Mouse (Mus musculus): ENCODE measurements around the gene Mbnl2. TPM values are rescaled to one million over a fixed set of nuclear protein-coding genes. Genes with fewer than 3 reads are reported as not detected.

Mbnl2 gene
- polyA plus RNA-seq, 1 experiment = 18.9 TPM

DNA sequence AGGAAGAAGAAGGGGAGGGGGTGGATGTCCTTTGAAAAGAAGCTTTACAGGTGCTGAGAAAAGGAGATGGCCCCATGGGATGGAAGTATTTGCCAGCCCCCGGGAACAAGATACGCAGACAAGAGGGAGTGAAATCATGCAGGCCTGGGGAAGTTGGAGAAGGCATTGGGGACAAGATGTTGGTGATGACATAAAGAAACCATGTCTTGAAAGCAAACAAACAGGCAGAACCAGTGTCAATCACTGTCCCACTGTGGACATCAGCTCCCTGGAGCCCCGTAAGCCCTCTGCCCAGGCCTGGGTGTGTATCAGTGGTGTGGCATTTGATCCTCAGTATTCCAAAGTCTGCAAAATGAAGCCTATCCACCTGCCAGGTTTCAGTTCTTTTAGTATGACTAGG, 63.2 kb downstream of the Mbnl2 start:
- Histone ChIP-seq H3K27ac (ENCODE audit: insufficient read depth, low read length) (no peak overlapping the region), H3K36me3 (ENCODE audit: control insufficient read depth, insufficient read depth, low read length) (no peaks in the 10 kb centered on the region)
- 91% methylated on average over 3 of the region's 3 CpGs for WGBS

DNA sequence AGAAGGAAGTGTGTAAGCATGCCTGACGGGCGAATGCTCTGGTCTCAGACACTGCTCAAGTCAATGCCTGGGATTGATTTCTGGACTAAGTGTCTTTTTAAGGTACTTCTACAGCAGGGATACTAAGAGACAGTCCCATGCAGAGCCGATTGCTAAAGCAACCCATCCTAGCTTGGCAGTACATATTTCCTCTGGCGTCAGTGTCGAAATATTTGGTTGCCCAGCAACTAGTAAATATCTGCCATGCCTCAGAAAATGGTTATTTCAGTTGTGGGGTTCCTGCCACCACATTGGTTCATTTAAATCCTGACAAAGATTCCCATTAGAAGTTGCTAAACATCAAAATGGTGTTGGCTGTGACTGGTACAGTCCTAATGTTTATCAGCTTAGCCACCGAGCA, 66.4 kb downstream of the Mbnl2 start:
- no peak for DNase-seq (ENCODE audit: low read depth in 1 of 2, low spot score in 2 of 2)
- Histone ChIP-seq H3K4me3 (ENCODE audit: extremely low read depth, insufficient read depth, insufficient read length) (no peak overlapping the region), H3K4me1 (ENCODE audit: control insufficient read depth, insufficient read depth, insufficient read length) (peaks cover 3% of the 10 kb centered on the region; the same call in 1 of the 2 replicates), H3K27me3 (ENCODE audit: control insufficient read depth, insufficient read depth, low read length) (no peaks in the 10 kb centered on the region), H3K36me3 (ENCODE audit: control insufficient read depth, insufficient read depth, low read length) (no peaks in the 10 kb centered on the region), H3K27ac (ENCODE audit: insufficient read depth, low read length) (no peak overlapping the region)
- TF ChIP-seq POLR2A (IDR thresholded peaks at IDR 0.05; ENCODE audit: low read depth, low read length) = no peak
- TF ChIP-seq CTCF (IDR thresholded peaks at IDR 0.05; ENCODE audit: extremely low read depth, insufficient read depth, insufficient read length, insufficient replicate concordance) = no peak
- 76% methylated on average over 6 of the region's 6 CpGs for WGBS

More for the DNA sequence above, 63.2 kb downstream of the Mbnl2 start:
- Histone ChIP-seq H3K27me3 (ENCODE audit: control insufficient read depth, insufficient read depth, low read length) (no peaks in the 10 kb centered on the region), H3K4me1 (ENCODE audit: control insufficient read depth, insufficient read depth, insufficient read length) (peaks cover 14% of the 10 kb centered on the region; the same call in 1 of the 2 replicates), H3K4me3 (ENCODE audit: extremely low read depth, insufficient read depth, insufficient read length) (no peak overlapping the region)
- no peak for TF ChIP-seq POLR2A (IDR thresholded peaks at IDR 0.05; ENCODE audit: low read depth, low read length)
- no peak for TF ChIP-seq CTCF (IDR thresholded peaks at IDR 0.05; ENCODE audit: extremely low read depth, insufficient read depth, insufficient read length, insufficient replicate concordance)
- DNase-seq (ENCODE audit: low read depth in 1 of 2, low spot score in 2 of 2) = no peak

DNA sequence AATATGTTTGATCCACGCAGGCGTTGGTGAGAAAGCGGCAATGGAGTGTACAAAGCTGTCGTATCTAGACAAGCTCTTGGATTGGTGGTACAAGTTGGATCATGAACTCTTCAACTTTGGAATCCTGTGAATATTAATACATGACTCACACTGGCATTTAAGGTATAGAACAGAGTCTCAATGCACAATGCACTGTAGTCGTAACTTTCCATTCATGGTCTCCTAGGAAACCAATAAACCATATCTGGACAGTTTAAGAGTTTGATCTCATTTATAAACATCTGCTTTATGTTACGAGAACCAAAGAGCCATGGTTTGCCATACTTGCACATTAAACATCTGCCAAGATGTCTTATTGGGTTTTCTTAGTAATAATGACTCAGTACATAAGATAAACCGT, 66.9 kb downstream of the Mbnl2 start:
- WGBS = 92% methylated on average over 7 of the region's 7 CpGs
- DNase-seq (ENCODE audit: low read depth in 1 of 2, low spot score in 2 of 2) = no peak
- no peaks in the 10 kb centered on the region for H3K36me3 ChIP-seq (ENCODE audit: control insufficient read depth, insufficient read depth, low read length)
- H3K27ac ChIP-seq (ENCODE audit: insufficient read depth, low read length) = no peak overlapping the region
- H3K4me3 ChIP-seq (ENCODE audit: extremely low read depth, insufficient read depth, insufficient read length) = no peak overlapping the region
- no peaks in the 10 kb centered on the region for H3K27me3 ChIP-seq (ENCODE audit: control insufficient read depth, insufficient read depth, low read length)
- H3K4me1 ChIP-seq (ENCODE audit: control insufficient read depth, insufficient read depth, insufficient read length) = peaks cover 3% of the 10 kb centered on the region; the same call in 1 of the 2 replicates
- TF ChIP-seq CTCF (IDR thresholded peaks at IDR 0.05; ENCODE audit: extremely low read depth, insufficient read depth, insufficient read length, insufficient replicate concordance) = no peak
- no peak for TF ChIP-seq POLR2A (IDR thresholded peaks at IDR 0.05; ENCODE audit: low read depth, low read length)

GRCm38 (mm10) chr14:120344641-120345040, 69.2 kb downstream of the Mbnl2 start:
- H3K4me1 ChIP-seq (ENCODE audit: control insufficient read depth, insufficient read depth, insufficient read length) = peaks cover 4% of the 10 kb centered on the region; the same call in 1 of the 2 replicates
- H3K27ac ChIP-seq (ENCODE audit: insufficient read depth, low read length) = no peak overlapping the region
- TF ChIP-seq POLR2A (IDR thresholded peaks at IDR 0.05; ENCODE audit: low read depth, low read length) (no peak), CTCF (IDR thresholded peaks at IDR 0.05; ENCODE audit: extremely low read depth, insufficient read depth, insufficient read length, insufficient replicate concordance) (no peak)
- DNase-seq (ENCODE audit: low read depth in 1 of 2, low spot score in 2 of 2) = no peak
- H3K27me3 ChIP-seq (ENCODE audit: control insufficient read depth, insufficient read depth, low read length) = no peaks in the 10 kb centered on the region
- H3K4me3 ChIP-seq (ENCODE audit: extremely low read depth, insufficient read depth, insufficient read length) = no peak overlapping the region
- H3K36me3 ChIP-seq (ENCODE audit: control insufficient read depth, insufficient read depth, low read length) = no peaks in the 10 kb centered on the region
- 66% methylated on average over 4 of the region's 4 CpGs for WGBS

DNA sequence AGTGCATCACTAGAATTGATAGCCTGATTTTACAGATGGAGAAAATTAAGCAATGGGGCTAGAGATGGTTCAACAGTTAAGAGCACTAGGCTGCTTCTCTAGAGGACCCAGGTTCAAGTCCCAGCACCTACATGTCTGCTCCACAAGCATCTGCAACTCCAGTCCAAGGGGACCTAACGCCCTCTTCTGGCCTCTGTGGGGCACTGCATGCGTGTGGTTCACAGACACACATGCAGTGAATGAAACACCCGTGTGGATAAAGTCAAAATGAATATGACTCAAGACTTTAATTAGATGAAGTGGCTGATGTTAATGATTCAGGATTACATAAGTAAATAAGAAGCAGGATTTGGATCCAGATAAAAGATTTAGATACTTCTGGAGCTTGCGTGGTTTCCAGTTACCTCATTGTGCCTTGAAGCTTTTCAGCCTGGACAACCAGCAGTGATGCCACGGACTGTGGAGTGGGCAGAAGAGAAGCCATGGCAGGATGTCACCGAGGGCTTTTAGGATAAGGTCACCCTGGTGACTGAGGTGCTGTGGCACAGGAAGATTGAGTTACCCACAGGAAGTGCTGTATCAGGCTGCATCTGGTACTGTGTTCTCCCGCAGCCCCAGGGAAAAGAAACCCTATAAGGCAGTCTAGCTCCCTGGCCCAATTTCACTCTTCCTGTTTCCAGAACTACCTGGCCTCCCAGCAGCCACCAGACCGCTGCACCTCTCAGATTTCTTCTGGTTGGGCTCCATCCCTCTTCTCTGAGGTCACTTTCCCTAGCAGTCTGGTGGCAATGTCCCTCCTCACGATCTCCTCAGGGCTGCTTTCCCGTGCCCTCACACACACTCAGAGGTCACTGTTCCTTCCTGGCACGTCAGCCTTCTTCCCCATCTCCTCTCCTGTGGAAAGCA, 72.2 kb downstream of the Mbnl2 start:
- Histone ChIP-seq H3K27me3 (ENCODE audit: control insufficient read depth, insufficient read depth, low read length) (no peaks in the 10 kb centered on the region), H3K4me3 (ENCODE audit: extremely low read depth, insufficient read depth, insufficient read length) (no peak overlapping the region), H3K4me1 (ENCODE audit: control insufficient read depth, insufficient read depth, insufficient read length) (peaks cover 4% of the 10 kb centered on the region; the same call in 1 of the 2 replicates), H3K36me3 (ENCODE audit: control insufficient read depth, insufficient read depth, low read length) (no peaks in the 10 kb centered on the region), H3K27ac (ENCODE audit: insufficient read depth, low read length) (no peak overlapping the region)
- DNase-seq (ENCODE audit: low read depth in 1 of 2, low spot score in 2 of 2) = no peak
- 45% methylated on average over 11 of the region's 11 CpGs for WGBS
- TF ChIP-seq POLR2A (IDR thresholded peaks at IDR 0.05; ENCODE audit: low read depth, low read length) (no peak), CTCF (IDR thresholded peaks at IDR 0.05; ENCODE audit: extremely low read depth, insufficient read depth, insufficient read length, insufficient replicate concordance) (no peak; the same call in 1 of the 2 replicates)

GRCm38 (mm10) chr14:120349332-120349731, 73.9 kb downstream of the Mbnl2 start:
- TF ChIP-seq CTCF (IDR thresholded peaks at IDR 0.05; ENCODE audit: extremely low read depth, insufficient read depth, insufficient read length, insufficient replicate concordance) (no peak), POLR2A (IDR thresholded peaks at IDR 0.05; ENCODE audit: low read depth, low read length) (no peak)
- Histone ChIP-seq H3K4me1 (ENCODE audit: control insufficient read depth, insufficient read depth, insufficient read length) (peaks cover 7% of the 10 kb centered on the region; the same call in 1 of the 2 replicates), H3K36me3 (ENCODE audit: control insufficient read depth, insufficient read depth, low read length) (no peaks in the 10 kb centered on the region), H3K4me3 (ENCODE audit: extremely low read depth, insufficient read depth, insufficient read length) (no peak overlapping the region), H3K27me3 (ENCODE audit: control insufficient read depth, insufficient read depth, low read length) (no peaks in the 10 kb centered on the region), H3K27ac (ENCODE audit: insufficient read depth, low read length) (no peak overlapping the region)
- WGBS = 90% methylated on average over 4 of the region's 4 CpGs
- no peak for DNase-seq (ENCODE audit: low read depth in 1 of 2, low spot score in 2 of 2)
